Mouse (Mus musculus) kidney, postnatal 10 days (tissue): ENCODE measurements around the gene Olfr829.
"Not testable (repeated sequence)": the region's sequence is repeated elsewhere in the genome, so short reads cannot be mapped to it uniquely, and the experiment has no call there.

Source experiments
- DNase-seq: peaks from one replicate; pipeline ENCODE4 v3.0.0; 2021; ENCODE audit warnings: mixed read lengths

The Olfr829 gene

DNA sequence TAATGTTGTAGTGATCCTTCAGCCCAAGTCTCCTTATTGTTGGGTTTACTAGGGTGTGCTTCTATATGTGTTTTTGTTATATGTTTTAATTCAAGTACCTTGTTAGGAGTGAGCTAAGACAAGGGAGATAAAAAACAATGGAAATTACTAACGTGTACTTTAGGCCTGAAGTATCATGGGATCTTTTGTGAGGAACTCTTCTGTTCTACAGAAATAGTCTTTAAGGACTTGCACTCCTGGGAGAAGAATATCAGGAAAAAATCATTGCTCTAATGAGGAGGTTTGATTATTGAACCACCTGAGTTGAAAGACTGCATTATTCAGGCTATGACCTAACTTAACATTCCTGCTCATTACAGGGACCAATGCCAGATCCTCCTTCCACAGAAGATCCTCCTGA, at the start of gene Olfr829:
Gene Olfr829, plus strand, starts transcription at position 301 of the 400 bp plus-strand sequence.
- DNase-seq: no peak

DNA sequence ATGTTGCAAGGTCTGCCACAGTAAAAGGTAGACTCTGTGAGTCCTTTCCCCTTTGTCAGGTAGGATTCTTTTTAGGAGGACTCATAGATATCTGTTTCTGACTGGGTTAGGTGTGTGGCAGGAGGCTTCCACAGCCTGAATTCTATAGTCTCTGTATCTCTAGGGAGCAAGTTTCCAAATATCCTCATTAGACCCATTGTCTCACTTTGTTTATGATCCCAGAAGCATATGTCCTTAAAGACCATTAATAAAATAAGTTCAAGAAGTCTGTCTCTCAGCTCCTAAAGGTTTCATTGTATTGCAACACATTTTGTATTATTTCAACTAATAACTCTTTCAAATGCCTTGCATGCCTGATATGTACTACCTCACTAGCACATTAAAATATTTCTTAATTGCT, 35.3 kb upstream of the Olfr829 start, which contains the start of gene Olfr828:
Gene Olfr828, minus strand, starts transcription at position 101 of the 400 bp plus-strand sequence.
- no peak for DNase-seq

GRCm38 (mm10) chr9:18874393-18874792, 19.7 kb downstream of the Olfr829 start, which contains the start of gene Olfr830:
Olfr830 (plus strand) TSS chr9:18874693.
- DNase-seq: no peak

- not testable (repeated sequence) for DNase-seq
These were observed 53.0 kb downstream of the Olfr829 start for GRCm38 (mm10) chr9:18907699-18908098.
